Mouse (Mus musculus): Measurements from ENCODE around the gene Glod4. TPM values are rescaled to one million over a fixed set of nuclear protein-coding genes. Genes with fewer than 3 reads are reported as not detected.

The Glod4 gene
- polyA plus RNA-seq, 1 experiment = 1.6 TPM

DNA sequence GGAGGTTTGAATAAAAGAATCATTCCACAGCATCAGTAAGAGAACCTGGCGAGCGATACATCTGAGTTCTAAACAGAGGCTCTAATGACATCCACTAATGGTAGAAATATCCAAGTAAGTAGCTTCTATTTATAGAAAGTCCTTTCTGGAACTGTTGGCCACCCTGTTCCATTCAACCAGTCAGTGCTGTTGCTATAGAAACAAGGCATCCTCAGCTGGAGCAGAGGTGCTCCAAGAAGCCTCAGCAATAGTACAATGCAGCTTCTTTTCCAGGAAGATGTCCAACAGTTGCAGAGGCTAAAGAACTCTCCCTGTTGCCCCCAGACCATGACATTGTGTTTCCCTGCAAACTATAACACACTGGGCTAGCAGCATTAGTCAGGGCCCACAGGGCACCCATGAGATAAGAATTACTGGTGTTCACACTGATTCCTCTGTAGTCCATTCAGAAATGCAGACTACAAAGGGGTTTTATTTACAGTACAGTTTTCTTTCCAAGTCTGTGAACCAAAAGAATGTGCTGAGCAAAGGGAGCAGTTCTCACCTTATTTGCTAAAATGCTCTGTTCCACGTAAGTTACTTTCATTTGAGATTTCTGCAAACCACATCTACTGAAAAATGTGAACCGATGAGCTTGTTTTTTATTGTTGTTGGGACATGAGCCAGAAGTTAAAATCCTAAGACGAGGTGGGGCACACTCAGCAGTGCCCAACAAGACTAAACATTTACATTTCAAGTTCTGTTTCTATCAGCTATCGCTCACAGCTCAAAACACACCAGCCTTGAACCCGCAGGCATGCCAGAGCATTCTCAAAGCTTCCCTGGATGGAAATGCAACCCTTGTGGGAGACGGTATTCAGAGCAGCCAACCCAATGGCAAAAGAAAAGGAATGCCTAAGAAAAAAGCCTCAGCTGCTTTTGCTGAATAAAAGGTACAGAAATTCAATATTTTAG is 95.2 kb downstream of the Glod4 start:
- Histone ChIP-seq H3K4me3 (ENCODE audit: low read depth, low read length) (no peak overlapping the region), H3K4me1 (ENCODE audit: control insufficient read depth, insufficient read depth, insufficient read length, low read length) (peaks cover 11% of the 10 kb centered on the region; the same call in 1 of the 2 replicates), H3K36me3 (ENCODE audit: control insufficient read depth, insufficient read depth, low read length) (no peaks in the 10 kb centered on the region), H3K27ac (ENCODE audit: insufficient read depth, low read depth, low read length) (no peak overlapping the region), H3K27me3 (ENCODE audit: control insufficient read depth, insufficient read depth, low read length) (no peaks in the 10 kb centered on the region)
- no peak for TF ChIP-seq CTCF (IDR thresholded peaks at IDR 0.05; ENCODE audit: extremely low read depth, insufficient read length, insufficient replicate concordance, low read depth, low read length)
- no peak for TF ChIP-seq POLR2A (IDR thresholded peaks at IDR 0.05; ENCODE audit: low read depth, low read length)
- WGBS = 51% methylated on average over 8 of the region's 8 CpGs

DNA sequence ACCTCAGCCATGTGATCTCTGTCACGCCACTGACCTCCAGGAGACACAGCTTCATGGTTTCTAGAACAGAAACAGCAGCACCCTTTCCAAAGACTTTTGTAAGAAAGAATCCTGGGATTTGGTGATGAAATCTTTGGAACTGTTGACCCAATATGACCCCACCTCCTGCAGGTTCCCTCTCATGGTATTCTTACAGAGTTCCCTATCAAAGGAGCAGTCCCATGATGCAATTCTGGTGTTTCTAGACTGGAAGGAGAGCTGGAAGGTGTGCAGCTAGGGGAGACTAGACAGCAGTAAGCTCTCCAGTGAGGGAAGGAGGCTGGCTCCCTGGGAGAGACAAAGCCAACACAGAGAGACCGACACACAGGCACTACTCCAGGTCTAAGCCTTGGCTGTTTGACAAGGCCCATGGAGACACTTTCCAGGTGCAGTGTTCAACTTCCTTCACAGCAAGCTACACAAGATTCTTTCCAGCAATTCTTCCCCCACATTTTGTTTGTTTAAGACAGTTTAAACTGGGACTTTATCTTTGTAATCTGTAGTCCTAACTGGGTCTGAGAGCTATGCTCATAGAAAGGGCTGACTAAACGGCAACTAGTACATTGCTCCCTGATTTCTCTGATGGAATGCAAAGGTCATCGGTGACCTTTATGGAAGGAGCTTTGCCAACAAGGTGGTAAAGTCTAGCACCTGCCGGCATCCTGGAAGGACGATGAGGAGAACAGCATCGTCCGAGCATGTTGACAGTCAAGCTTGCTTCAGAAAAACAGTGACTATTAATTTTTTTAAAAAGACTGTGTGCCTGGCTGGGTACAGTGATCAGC is 97.1 kb downstream of the Glod4 start:
- H3K27ac ChIP-seq (ENCODE audit: insufficient read depth, low read depth, low read length) = peak overlapping the region; percentile 26
- 30% methylated on average over 8 of the region's 8 CpGs for WGBS
- no peaks in the 10 kb centered on the region for H3K27me3 ChIP-seq (ENCODE audit: control insufficient read depth, insufficient read depth, low read length)
- no peak overlapping the region for H3K4me3 ChIP-seq (ENCODE audit: low read depth, low read length)
- TF ChIP-seq POLR2A (IDR thresholded peaks at IDR 0.05; ENCODE audit: low read depth, low read length) (no peak), CTCF (IDR thresholded peaks at IDR 0.05; ENCODE audit: extremely low read depth, insufficient read length, insufficient replicate concordance, low read depth, low read length) (no peak)
- H3K4me1 ChIP-seq (ENCODE audit: control insufficient read depth, insufficient read depth, insufficient read length, low read length) = peaks cover 11% of the 10 kb centered on the region; the same call in 1 of the 2 replicates
- H3K36me3 ChIP-seq (ENCODE audit: control insufficient read depth, insufficient read depth, low read length) = no peaks in the 10 kb centered on the region

DNA sequence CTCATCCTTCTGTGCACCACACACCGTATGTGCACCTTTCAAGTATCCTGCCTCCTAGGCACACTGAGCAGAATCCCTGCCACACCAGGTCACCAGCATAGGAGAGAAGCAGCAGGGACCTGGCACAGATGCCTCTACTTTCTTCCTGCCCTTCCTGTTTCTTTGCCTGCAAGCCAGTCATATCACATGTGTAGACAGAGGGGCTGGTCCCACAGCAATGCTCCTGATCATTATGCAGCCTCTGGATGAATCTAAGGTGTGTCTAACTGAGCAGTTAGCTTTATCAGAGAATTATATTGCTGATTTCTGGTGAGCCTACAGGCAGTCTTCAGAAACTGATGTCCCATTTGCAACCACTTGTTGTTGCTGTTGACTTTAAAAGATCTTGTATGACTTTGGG is 98.4 kb downstream of the Glod4 start:
- no peak overlapping the region for H3K4me3 ChIP-seq (ENCODE audit: low read depth, low read length)
- peaks cover 11% of the 10 kb centered on the region; the same call in 1 of the 2 replicates for H3K4me1 ChIP-seq (ENCODE audit: control insufficient read depth, insufficient read depth, insufficient read length, low read length)
- 35% methylated on average over 1 of the region's 1 CpGs for WGBS
- TF ChIP-seq CTCF (IDR thresholded peaks at IDR 0.05; ENCODE audit: extremely low read depth, insufficient read length, insufficient replicate concordance, low read depth, low read length) (no peak), POLR2A (IDR thresholded peaks at IDR 0.05; ENCODE audit: low read depth, low read length) (no peak)
- no peaks in the 10 kb centered on the region for H3K36me3 ChIP-seq (ENCODE audit: control insufficient read depth, insufficient read depth, low read length)
- H3K27me3 ChIP-seq (ENCODE audit: control insufficient read depth, insufficient read depth, low read length) = no peaks in the 10 kb centered on the region
- no peak overlapping the region; the same call in 1 of the 2 replicates for H3K27ac ChIP-seq (ENCODE audit: insufficient read depth, low read depth, low read length)

GRCm38 (mm10) chr11:76144386-76144785 is 99.1 kb downstream of the Glod4 start:
- Histone ChIP-seq H3K27me3 (ENCODE audit: control insufficient read depth, insufficient read depth, low read length) (no peaks in the 10 kb centered on the region), H3K4me1 (ENCODE audit: control insufficient read depth, insufficient read depth, insufficient read length, low read length) (peaks cover 11% of the 10 kb centered on the region; the same call in 1 of the 2 replicates), H3K4me3 (ENCODE audit: low read depth, low read length) (no peak overlapping the region), H3K27ac (ENCODE audit: insufficient read depth, low read depth, low read length) (no peak overlapping the region), H3K36me3 (ENCODE audit: control insufficient read depth, insufficient read depth, low read length) (no peaks in the 10 kb centered on the region)
- TF ChIP-seq POLR2A (IDR thresholded peaks at IDR 0.05; ENCODE audit: low read depth, low read length) (no peak), CTCF (IDR thresholded peaks at IDR 0.05; ENCODE audit: extremely low read depth, insufficient read length, insufficient replicate concordance, low read depth, low read length) (no peak)
- WGBS = 41% methylated on average over 8 of the region's 8 CpGs

GRCm38 (mm10) chr11:76137996-76138395 is 105.5 kb downstream of the Glod4 start:
- Histone ChIP-seq H3K27me3 (ENCODE audit: control insufficient read depth, insufficient read depth, low read length) (no peaks in the 10 kb centered on the region), H3K36me3 (ENCODE audit: control insufficient read depth, insufficient read depth, low read length) (peaks cover 38% of the 10 kb centered on the region), H3K27ac (ENCODE audit: insufficient read depth, low read depth, low read length) (no peak overlapping the region), H3K4me3 (ENCODE audit: low read depth, low read length) (no peak overlapping the region), H3K4me1 (ENCODE audit: control insufficient read depth, insufficient read depth, insufficient read length, low read length) (no peaks in the 10 kb centered on the region)
- TF ChIP-seq POLR2A (IDR thresholded peaks at IDR 0.05; ENCODE audit: low read depth, low read length) (no peak), CTCF (IDR thresholded peaks at IDR 0.05; ENCODE audit: extremely low read depth, insufficient read length, insufficient replicate concordance, low read depth, low read length) (no peak)
- 81% methylated on average over 3 of the region's 3 CpGs for WGBS

- Histone ChIP-seq H3K4me3 (ENCODE audit: low read depth, low read length) (no peak overlapping the region), H3K27ac (ENCODE audit: insufficient read depth, low read depth, low read length) (no peak overlapping the region), H3K27me3 (ENCODE audit: control insufficient read depth, insufficient read depth, low read length) (no peaks in the 10 kb centered on the region), H3K36me3 (ENCODE audit: control insufficient read depth, insufficient read depth, low read length) (peaks cover 43% of the 10 kb centered on the region), H3K4me1 (ENCODE audit: control insufficient read depth, insufficient read depth, insufficient read length, low read length) (no peaks in the 10 kb centered on the region)
- TF ChIP-seq POLR2A (IDR thresholded peaks at IDR 0.05; ENCODE audit: low read depth, low read length) (no peak), CTCF (IDR thresholded peaks at IDR 0.05; ENCODE audit: extremely low read depth, insufficient read length, insufficient replicate concordance, low read depth, low read length) (no peak)
- 80% methylated on average over 7 of the region's 7 CpGs for WGBS
Measured at GRCm38 (mm10) chr11:76135641-76136437, 107.7 kb downstream of the Glod4 start.

Data from small intestine, adult 2 months (tissue).